Mouse (Mus musculus): ENCODE measurements around the gene Llph.
A peak's percentile ranks its signal among the peaks of the same experiment; 100 is the strongest.
"Not testable (repeated sequence)": the region's sequence is repeated elsewhere in the genome, so short reads cannot be mapped to it uniquely, and the experiment has no call there.

Gene Llph

GRCm38 (mm10) chr10:120226871-120227661, at the start of gene Llph:
TSS of gene Llph (plus strand) at chr10:120227070.
- peak; percentile 77 for DNase-seq (ENCODE audit: low spot score)

- DNase-seq (ENCODE audit: low spot score) = no peak
Observed at GRCm38 (mm10) chr10:120182887-120183286, 44.0 kb upstream of the Llph start.

- DNase-seq (ENCODE audit: low spot score) = no peak
Observed at GRCm38 (mm10) chr10:120183342-120183741, 43.5 kb upstream of the Llph start.

- DNase-seq (ENCODE audit: low spot score) = no peak
Observed at GRCm38 (mm10) chr10:120188513-120188912, 38.4 kb upstream of the Llph start.

GRCm38 (mm10) chr10:120189276-120189675, 37.6 kb upstream of the Llph start:
- no peak for DNase-seq (ENCODE audit: low spot score)

- DNase-seq (ENCODE audit: low spot score) = no peak
Observed at GRCm38 (mm10) chr10:120189782-120190181, 37.1 kb upstream of the Llph start.

GRCm38 (mm10) chr10:120191165-120191564, 35.7 kb upstream of the Llph start:
- DNase-seq (ENCODE audit: low spot score) = no peak

- no peak for DNase-seq (ENCODE audit: low spot score)
Observed at GRCm38 (mm10) chr10:120192278-120192677, 34.6 kb upstream of the Llph start.

- DNase-seq (ENCODE audit: low spot score) = peak; percentile 33
Observed at GRCm38 (mm10) chr10:120193255-120193654, 33.6 kb upstream of the Llph start.

- no peak for DNase-seq (ENCODE audit: low spot score)
Observed at GRCm38 (mm10) chr10:120197061-120197835, 29.6 kb upstream of the Llph start.

- peak; percentile 62 for DNase-seq (ENCODE audit: low spot score)
Observed at GRCm38 (mm10) chr10:120201131-120201921, 25.5 kb upstream of the Llph start, which contains the start of gene Tmbim4. TSS of gene Tmbim4 (plus strand) at chr10:120201590.

- DNase-seq (ENCODE audit: low spot score) = peak; percentile 74
Observed at GRCm38 (mm10) chr10:120201961-120202402, 24.9 kb upstream of the Llph start, which contains the start of gene Irak3. TSS of gene Irak3 (minus strand) at chr10:120202130.

- DNase-seq (ENCODE audit: low spot score) = no peak
Observed at GRCm38 (mm10) chr10:120202467-120203250, 24.2 kb upstream of the Llph start.

- DNase-seq (ENCODE audit: low spot score) = no peak
Observed at GRCm38 (mm10) chr10:120204591-120205210, 22.2 kb upstream of the Llph start.

- no peak for DNase-seq (ENCODE audit: low spot score)
Observed at GRCm38 (mm10) chr10:120208015-120208414, 18.9 kb upstream of the Llph start.

- peak; percentile 71 for DNase-seq (ENCODE audit: low spot score)
Observed at GRCm38 (mm10) chr10:120208575-120209538, 18.0 kb upstream of the Llph start.

- no peak for DNase-seq (ENCODE audit: low spot score)
Observed at GRCm38 (mm10) chr10:120209539-120209925, 17.3 kb upstream of the Llph start.

- DNase-seq (ENCODE audit: low spot score) = no peak
Observed at GRCm38 (mm10) chr10:120210096-120210495, 16.8 kb upstream of the Llph start.

GRCm38 (mm10) chr10:120217099-120217498, 9.8 kb upstream of the Llph start:
- DNase-seq (ENCODE audit: low spot score) = not testable (repeated sequence)

- DNase-seq (ENCODE audit: low spot score) = no peak
Observed at GRCm38 (mm10) chr10:120218996-120219395, 7.9 kb upstream of the Llph start.

Measured in spleen, adult 12 weeks (tissue).